Mouse (Mus musculus) cerebellum, adult 2 months (tissue): ENCODE results near the gene Lingo3. TPM values are rescaled to one million over a fixed set of nuclear protein-coding genes. Genes with fewer than 3 reads are reported as not detected.
A peak's percentile ranks its signal among the peaks of the same experiment; 100 is the strongest.

ENCODE experiments used
- DNase-seq, 2 experiments: peaks; one replicate each; pipeline ENCODE4 v3.0.0; 2021
- H3K27ac ChIP-seq: fragments of 200-500 bp; 2 replicates; pipeline ENCODE4 v1.5.1; 2012; ENCODE audit warnings: low read length, control low read depth, inconsistent platforms; ENCODE audit not compliant: insufficient read depth
- H3K27me3 ChIP-seq: fragments of 200-500 bp; 2 replicates; pipeline ENCODE4 v1.6.1; 2012; ENCODE audit warnings: inconsistent platforms, mild to moderate bottlenecking, low read length, moderate library complexity; ENCODE audit not compliant: control insufficient read depth, insufficient read depth
- H3K4me1 ChIP-seq: fragments of 200-500 bp; 2 replicates; pipeline ENCODE4 v1.6.1; 2011; ENCODE audit warnings: low read length; ENCODE audit not compliant: control insufficient read depth, insufficient read depth
- H3K4me3 ChIP-seq: fragments of 200-500 bp; replicated peaks from 2 replicates; pipeline ENCODE3; 2011; ENCODE audit warnings: mild to moderate bottlenecking, low read depth, low read length, control low read depth; ENCODE audit not compliant: insufficient read depth
- CTCF ChIP-seq: fragments of 200-500 bp; IDR thresholded peaks from 2 replicates; pipeline ENCODE4 v1.5.1; 2011; ENCODE audit warnings: low read depth, mild to moderate bottlenecking, control low read depth, low read length, moderate library complexity, borderline replicate concordance; ENCODE audit not compliant: insufficient read depth
- POLR2A ChIP-seq: fragments of 200-500 bp; IDR thresholded peaks from 2 replicates; pipeline ENCODE4 v1.6.1; 2011; ENCODE audit warnings: low read length, control low read depth, borderline replicate concordance; ENCODE audit not compliant: insufficient read depth
- WGBS: fragments of 180-500 bp; shearing (Covaris S2); methylation state at CpG from one replicate; pipeline ENCODE4 v1.1.7; 2018; 5-methylcytosine and 5-hydroxymethylcytosine counted together
- polyA plus RNA-seq: library from polyadenylated mRNA; depleted of rRNA; stranded (reverse); fragments of >200 nt; gene quantifications from 2 replicates; pipeline ENCODE4 v1.2.3, GENCODE M21; 2012

Gene Lingo3
- polyA plus RNA-seq, 1 experiment, result 54.4 TPM

- Histone ChIP-seq H3K27me3 (no peaks in the 10 kb centered on the region), H3K4me1 (peaks cover 20% of the 10 kb centered on the region), H3K4me3 (peak overlapping the region; percentile 53), H3K27ac (peak overlapping the region; percentile 76)
- WGBS, result 13% methylated on average over 34 of the region's 34 CpGs
- DNase-seq, result peak in 1 of 2 experiments; percentile 49
- no peak for TF ChIP-seq CTCF
- no peak for TF ChIP-seq POLR2A
Measured at GRCm38 (mm10) chr10:80806341-80807056, 37.3 kb downstream of the Lingo3 start.

- H3K4me1 ChIP-seq, result peaks cover 20% of the 10 kb centered on the region
- H3K27ac ChIP-seq, result peak overlapping the region; percentile 76; the same call in 1 of the 2 replicates
- peak; percentile 79 to 89 for DNase-seq
- TF ChIP-seq POLR2A (no peak), CTCF (peak; percentile 79)
- no peaks in the 10 kb centered on the region for H3K27me3 ChIP-seq
- WGBS, result 1% methylated on average over 3 of the region's 3 CpGs
- no peak overlapping the region for H3K4me3 ChIP-seq
Measured at GRCm38 (mm10) chr10:80805925-80806324, 37.9 kb downstream of the Lingo3 start.

GRCm38 (mm10) chr10:80805322-80805721 is 38.5 kb downstream of the Lingo3 start:
- DNase-seq, result no peak
- WGBS, result 72% methylated on average over 5 of the region's 5 CpGs
- Histone ChIP-seq H3K4me3 (no peak overlapping the region), H3K27ac (no peak overlapping the region), H3K27me3 (no peaks in the 10 kb centered on the region), H3K4me1 (peaks cover 20% of the 10 kb centered on the region)
- TF ChIP-seq CTCF (no peak), POLR2A (no peak)

- no peak within 1 kb of the TSS for H3K4me3 ChIP-seq
- H3K27me3 ChIP-seq, result no peaks in the 10 kb centered on the region
- peaks cover 20% of the 10 kb centered on the region for H3K4me1 ChIP-seq
- DNase-seq, result no peak
- peak within 1 kb of the TSS; percentile 76; the same call in 1 of the 2 replicates for H3K27ac ChIP-seq
- TF ChIP-seq POLR2A, result no peak
- TF ChIP-seq CTCF, result no peak
- WGBS, result 66% methylated on average over 6 of the region's 6 CpGs
Measured at GRCm38 (mm10) chr10:80804916-80805315, 38.9 kb downstream of the Lingo3 start, which contains the start of gene Amh. Amh (plus strand) TSS chr10:80805243.

GRCm38 (mm10) chr10:80804340-80804739 is 39.5 kb downstream of the Lingo3 start:
- peak in 1 of 2 experiments; percentile 7 for DNase-seq
- no peak overlapping the region for H3K4me3 ChIP-seq
- peaks cover 20% of the 10 kb centered on the region for H3K4me1 ChIP-seq
- no peak overlapping the region for H3K27ac ChIP-seq
- WGBS, result 89% methylated on average over 2 of the region's 2 CpGs
- TF ChIP-seq POLR2A, result no peak
- TF ChIP-seq CTCF, result no peak
- no peaks in the 10 kb centered on the region for H3K27me3 ChIP-seq

GRCm38 (mm10) chr10:80802996-80803395 is 40.8 kb downstream of the Lingo3 start:
- H3K4me1 ChIP-seq, result peaks cover 15% of the 10 kb centered on the region
- H3K27me3 ChIP-seq, result no peaks in the 10 kb centered on the region
- H3K27ac ChIP-seq, result no peak overlapping the region
- no peak overlapping the region for H3K4me3 ChIP-seq
- no peak for DNase-seq
- 51% methylated on average over 3 of the region's 3 CpGs for WGBS
- TF ChIP-seq CTCF (no peak), POLR2A (no peak)

- TF ChIP-seq POLR2A (no peak), CTCF (no peak)
- DNase-seq, result no peak
- 52% methylated on average over 10 of the region's 10 CpGs for WGBS
- peaks cover 14% of the 10 kb centered on the region for H3K4me1 ChIP-seq
- H3K27ac ChIP-seq, result no peak overlapping the region
- no peak overlapping the region for H3K4me3 ChIP-seq
- H3K27me3 ChIP-seq, result no peaks in the 10 kb centered on the region
Measured at GRCm38 (mm10) chr10:80802204-80802912, 41.5 kb downstream of the Lingo3 start.
